Mouse (Mus musculus) embryonic facial prominence, embryonic 10.5 days (tissue): Measurements from ENCODE around the gene Vmn1r139. TPM values are rescaled to one million over a fixed set of nuclear protein-coding genes. Genes with fewer than 3 reads are reported as not detected.
"Not testable (repeated sequence)": the region's sequence is repeated elsewhere in the genome, so short reads cannot be mapped to it uniquely, and the experiment has no call there.

ENCODE experiments used
- DNase-seq: peaks from one replicate; pipeline ENCODE4 v3.0.0-alpha.2; 2017; ENCODE audit warnings: low spot score
- H3K27ac ChIP-seq: fragments of 300-500 bp; sonication (generic); replicated peaks from 2 replicates; pipeline ENCODE4 v1.5.1; 2016; ENCODE audit warnings: mild to moderate bottlenecking
- H3K27me3 ChIP-seq: fragments of 300-500 bp; sonication (generic); replicated peaks from 2 replicates; pipeline ENCODE4 v1.6.1; 2016; ENCODE audit warnings: low read depth, mild to moderate bottlenecking; ENCODE audit not compliant: poor library complexity, severe bottlenecking
- H3K36me3 ChIP-seq: fragments of 300-500 bp; sonication (generic); replicated peaks from 2 replicates; pipeline ENCODE4 v1.6.1; 2016; ENCODE audit warnings: mild to moderate bottlenecking, moderate library complexity
- H3K4me1 ChIP-seq: fragments of 300-500 bp; sonication (generic); 2 replicates; pipeline ENCODE4 v1.6.1; 2016
- H3K4me3 ChIP-seq: fragments of 300-500 bp; sonication (generic); 2 replicates; pipeline ENCODE4 v1.5.1; 2016; ENCODE audit warnings: mild to moderate bottlenecking, moderate library complexity
- H3K9me3 ChIP-seq: fragments of 300-500 bp; sonication (generic); 2 replicates; pipeline ENCODE4 v1.6.1; 2016; ENCODE audit warnings: mild to moderate bottlenecking
- WGBS: fragments of 180-500 bp; shearing (Covaris S2); methylation state at CpG from one replicate; pipeline ENCODE4 v1.1.7; 2016; 5-methylcytosine and 5-hydroxymethylcytosine counted together
- polyA plus RNA-seq: library from polyadenylated mRNA; unstranded; fragments of >200 nt; fragmentation: Nextera tagmentation; extraction: Ambion mirVana; gene quantifications from 2 replicates; pipeline ENCODE4 v1.2.1, GENCODE M21; 2016

Vmn1r139 gene
- not detected in 2 replicates for polyA plus RNA-seq

DNA sequence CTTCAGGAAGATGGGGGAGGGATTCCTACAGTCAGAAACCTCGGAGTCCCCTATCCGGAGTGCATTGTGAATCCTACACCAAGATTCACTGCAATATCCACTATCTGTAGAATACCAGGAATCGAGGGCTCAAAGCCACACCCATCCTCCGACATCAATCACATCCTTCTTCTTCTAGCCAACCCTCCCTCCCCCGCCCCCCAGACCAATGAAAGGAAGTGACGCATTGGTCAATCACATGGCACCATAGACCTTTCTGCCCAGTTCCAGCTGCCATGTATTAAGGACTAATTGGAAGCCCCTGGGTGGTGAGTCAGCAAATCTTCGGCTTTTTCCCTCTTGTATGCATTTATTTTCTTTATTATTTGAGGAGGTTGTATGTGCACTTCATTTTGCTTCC is at the start of gene Vmn1r139:
Vmn1r139 (plus strand) TSS at position 301 of the 400 bp plus-strand sequence.
- H3K4me3 ChIP-seq, H3K36me3 ChIP-seq, H3K4me1 ChIP-seq, DNase-seq, H3K27ac ChIP-seq, H3K9me3 ChIP-seq, H3K27me3 ChIP-seq: not testable (repeated sequence)
- no CpG with 5 or more reads among the region's 7 CpGs for WGBS

DNA sequence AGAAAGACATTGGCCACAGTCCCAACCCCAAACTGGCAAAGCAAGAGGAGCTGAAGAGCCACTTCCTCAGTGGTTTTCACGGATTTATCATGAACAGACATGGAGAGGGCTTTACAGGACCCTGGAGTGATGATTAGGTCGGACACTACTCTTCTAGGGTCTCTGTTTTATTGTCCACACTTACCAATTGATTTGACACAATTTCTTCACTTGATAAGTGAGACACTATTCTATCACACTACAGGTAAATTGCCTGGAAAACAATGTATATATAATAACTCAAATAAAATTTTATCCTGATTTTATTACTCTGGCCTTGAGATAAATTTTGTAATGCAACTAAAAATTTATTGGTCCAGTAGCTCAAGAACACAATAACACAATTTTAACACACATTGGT is 40.1 kb upstream of the Vmn1r139 start, which contains the start of gene Vmn1r138:
Vmn1r138 (minus strand) TSS at position 101 of the 400 bp plus-strand sequence.
- not testable (repeated sequence) for H3K27ac ChIP-seq, H3K4me3 ChIP-seq, H3K4me1 ChIP-seq, DNase-seq, H3K36me3 ChIP-seq, H3K27me3 ChIP-seq, H3K9me3 ChIP-seq
- no CpG with 5 or more reads among the region's 2 CpGs for WGBS

DNA sequence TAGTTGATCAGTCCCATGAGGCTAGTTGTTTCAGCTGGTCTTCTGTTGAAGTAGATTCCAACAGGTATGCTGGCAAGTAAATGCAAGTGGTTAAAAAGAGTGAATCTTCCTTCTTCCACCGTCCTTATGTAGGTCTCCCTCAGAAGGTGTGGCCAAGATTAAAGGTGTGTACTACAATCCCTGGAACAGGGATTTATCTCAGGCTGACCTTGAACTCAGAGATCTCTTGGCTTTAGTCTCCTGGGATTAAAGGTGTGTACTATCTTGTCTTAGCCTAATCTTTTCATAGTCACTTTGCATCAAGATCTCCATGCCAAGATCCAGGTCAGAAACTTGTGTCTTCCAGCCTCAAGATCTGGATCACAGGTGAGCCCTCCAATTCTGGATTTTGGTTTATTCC is 12.7 kb upstream of the Vmn1r139 start, which contains the start of gene Gm6176:
Gm6176 (minus strand) TSS at position 101 of the 400 bp plus-strand sequence.
- H3K27me3 ChIP-seq, H3K36me3 ChIP-seq, H3K4me1 ChIP-seq, H3K9me3 ChIP-seq, H3K27ac ChIP-seq, DNase-seq, H3K4me3 ChIP-seq: not testable (repeated sequence)
- no CpG with 5 or more reads among the region's 1 CpGs for WGBS

DNA sequence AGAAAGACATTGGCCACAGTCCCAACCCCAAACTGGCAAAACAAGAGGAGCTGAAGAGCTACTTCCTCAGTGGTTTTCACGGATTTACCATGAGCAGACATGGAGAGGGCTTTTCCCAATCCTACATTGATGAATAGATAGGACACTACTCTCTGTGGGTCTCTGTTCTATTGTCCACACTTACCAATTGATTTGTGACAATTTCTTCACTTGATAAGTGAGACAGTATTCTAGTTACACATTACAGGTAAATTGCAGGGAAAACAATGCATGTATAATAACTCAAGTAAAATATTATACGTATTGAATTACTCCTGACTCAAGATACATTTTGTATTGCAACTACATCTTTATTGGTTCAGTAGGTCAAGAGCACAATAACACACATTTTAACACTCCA is 49.3 kb downstream of the Vmn1r139 start, which contains the start of gene Gm16451:
Gm16451 (minus strand) TSS at position 101 of the 400 bp plus-strand sequence.
- not testable (repeated sequence) for H3K4me1 ChIP-seq, H3K4me3 ChIP-seq, H3K9me3 ChIP-seq, H3K27me3 ChIP-seq, DNase-seq, H3K36me3 ChIP-seq, H3K27ac ChIP-seq
- WGBS = no CpG with 5 or more reads among the region's 2 CpGs

DNA sequence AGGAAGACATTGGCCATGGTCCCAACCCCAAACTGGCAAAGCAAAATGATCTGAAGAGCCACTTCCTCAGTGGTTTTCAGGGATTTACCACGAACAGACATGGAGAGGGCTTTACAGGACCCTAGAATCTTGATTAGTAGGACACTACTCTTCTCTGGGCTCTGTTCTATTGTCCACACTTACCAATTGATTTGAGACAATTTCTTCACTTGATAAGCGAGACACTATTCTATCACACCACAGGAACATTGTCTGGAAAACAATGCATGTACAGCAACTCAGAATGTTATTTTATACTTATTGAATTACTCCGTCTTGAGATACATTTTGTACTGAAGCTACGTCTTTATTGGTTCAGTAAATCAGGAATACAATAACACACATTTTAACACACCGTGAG is 65.8 kb downstream of the Vmn1r139 start, which contains the start of gene Gm10666:
Gm10666 (minus strand) TSS at position 101 of the 400 bp plus-strand sequence.
- not testable (repeated sequence) for H3K9me3 ChIP-seq, DNase-seq, H3K36me3 ChIP-seq, H3K4me1 ChIP-seq, H3K4me3 ChIP-seq, H3K27me3 ChIP-seq, H3K27ac ChIP-seq
- no CpG with 5 or more reads among the region's 5 CpGs for WGBS

Other genes starting within 250 kb of the Vmn1r139 start
- gene Vmn1r135, start 236.7 kb upstream of the Vmn1r139 start, polyA plus RNA-seq = not detected in 2 replicates
- not detected in 2 replicates for gene Gm5725, start 224.8 kb upstream of the Vmn1r139 start, polyA plus RNA-seq
- not detected in 2 replicates for gene Gm5891, start 147.8 kb upstream of the Vmn1r139 start, polyA plus RNA-seq
- gene Vmn1r137, start 74.5 kb upstream of the Vmn1r139 start, polyA plus RNA-seq = not detected in 2 replicates
- gene Vmn1r138, start 40.2 kb upstream of the Vmn1r139 start, polyA plus RNA-seq = not detected in 2 replicates
- not detected in 2 replicates for gene Gm6176, start 12.8 kb upstream of the Vmn1r139 start, polyA plus RNA-seq
- gene Gm16451, start 49.2 kb downstream of the Vmn1r139 start, polyA plus RNA-seq = not detected in 2 replicates
- gene Gm10666, start 65.7 kb downstream of the Vmn1r139 start, polyA plus RNA-seq = not detected in 2 replicates
- gene Vmn1r142, start 95.0 kb downstream of the Vmn1r139 start, polyA plus RNA-seq = not detected in 2 replicates
- gene Vmn1r143, start 120.3 kb downstream of the Vmn1r139 start, polyA plus RNA-seq = not detected in 2 replicates
- not detected in 2 replicates for gene Gm8653, start 132.2 kb downstream of the Vmn1r139 start, polyA plus RNA-seq
- gene Gm8453, start 160.4 kb downstream of the Vmn1r139 start, polyA plus RNA-seq = not detected in 2 replicates